Mouse (Mus musculus) fat pad, adult 2 months (tissue): ENCODE measurements around the gene Asnsd1.
"Not testable (repeated sequence)": the region's sequence is repeated elsewhere in the genome, so short reads cannot be mapped to it uniquely, and the experiment has no call there.

ENCODE experiments used
- DNase-seq: peaks from one replicate; pipeline ENCODE4 v3.0.0-alpha.2; 2011; ENCODE audit warnings: low read depth, low spot score; ENCODE audit errors: extremely low read depth

Gene Asnsd1

GRCm38 (mm10) chr1:53352327-53353261 lies at the start of gene Asnsd1, which contains the start of the genes Asdurf and Gm28551:
Gene Asnsd1, minus strand, starts transcription at chr1:53352752.
Gene Asdurf, minus strand, starts transcription at chr1:53352619.
Gene Gm28551, minus strand, starts transcription at chr1:53352667.
- DNase-seq, result peak; percentile 40

- DNase-seq, result not testable (repeated sequence)
Measured at GRCm38 (mm10) chr1:53393936-53394760, 41.6 kb upstream of the Asnsd1 start.

- no peak for DNase-seq
Measured at GRCm38 (mm10) chr1:53388762-53389161, 36.2 kb upstream of the Asnsd1 start.

GRCm38 (mm10) chr1:53384085-53384688 lies 31.6 kb upstream of the Asnsd1 start:
- no peak for DNase-seq

GRCm38 (mm10) chr1:53377731-53378130 lies 25.2 kb upstream of the Asnsd1 start:
- no peak for DNase-seq

- not testable (repeated sequence) for DNase-seq
Measured at GRCm38 (mm10) chr1:53375965-53376364, 23.4 kb upstream of the Asnsd1 start.

GRCm38 (mm10) chr1:53358988-53359387 lies 6.4 kb upstream of the Asnsd1 start:
- DNase-seq, result no peak

- DNase-seq, result no peak
Measured at GRCm38 (mm10) chr1:53341071-53341470, 11.5 kb downstream of the Asnsd1 start.

GRCm38 (mm10) chr1:53337403-53337802 lies 15.1 kb downstream of the Asnsd1 start:
- DNase-seq, result not testable (repeated sequence)

- no peak for DNase-seq
Measured at GRCm38 (mm10) chr1:53335465-53335864, 17.1 kb downstream of the Asnsd1 start.

GRCm38 (mm10) chr1:53333527-53333926 lies 19.0 kb downstream of the Asnsd1 start:
- DNase-seq, result not testable (repeated sequence)

- DNase-seq, result no peak
Measured at GRCm38 (mm10) chr1:53324827-53325494, 27.6 kb downstream of the Asnsd1 start.

GRCm38 (mm10) chr1:53324277-53324676 lies 28.3 kb downstream of the Asnsd1 start:
- DNase-seq, result no peak

- no peak for DNase-seq
Measured at GRCm38 (mm10) chr1:53323254-53323653, 29.3 kb downstream of the Asnsd1 start.

GRCm38 (mm10) chr1:53321662-53322344 lies 30.7 kb downstream of the Asnsd1 start:
- no peak for DNase-seq

GRCm38 (mm10) chr1:53312989-53313967 lies 39.3 kb downstream of the Asnsd1 start, which contains the start of gene Osgepl1:
Gene Osgepl1, plus strand, starts transcription at chr1:53313624.
- peak; percentile 16 for DNase-seq

GRCm38 (mm10) chr1:53300506-53300905 lies 52.0 kb downstream of the Asnsd1 start:
- no peak for DNase-seq

- peak; percentile 49 for DNase-seq
Measured at GRCm38 (mm10) chr1:53296581-53297383, 55.8 kb downstream of the Asnsd1 start, which contains the start of the genes Pms1, Ormdl1 and Gm28778. Gene Pms1, minus strand, starts transcription at chr1:53297018. Gene Ormdl1, plus strand, starts transcription at chr1:53297095. Gene Gm28778, plus strand, starts transcription at chr1:53297111.
